In the genomic region with DNA sequence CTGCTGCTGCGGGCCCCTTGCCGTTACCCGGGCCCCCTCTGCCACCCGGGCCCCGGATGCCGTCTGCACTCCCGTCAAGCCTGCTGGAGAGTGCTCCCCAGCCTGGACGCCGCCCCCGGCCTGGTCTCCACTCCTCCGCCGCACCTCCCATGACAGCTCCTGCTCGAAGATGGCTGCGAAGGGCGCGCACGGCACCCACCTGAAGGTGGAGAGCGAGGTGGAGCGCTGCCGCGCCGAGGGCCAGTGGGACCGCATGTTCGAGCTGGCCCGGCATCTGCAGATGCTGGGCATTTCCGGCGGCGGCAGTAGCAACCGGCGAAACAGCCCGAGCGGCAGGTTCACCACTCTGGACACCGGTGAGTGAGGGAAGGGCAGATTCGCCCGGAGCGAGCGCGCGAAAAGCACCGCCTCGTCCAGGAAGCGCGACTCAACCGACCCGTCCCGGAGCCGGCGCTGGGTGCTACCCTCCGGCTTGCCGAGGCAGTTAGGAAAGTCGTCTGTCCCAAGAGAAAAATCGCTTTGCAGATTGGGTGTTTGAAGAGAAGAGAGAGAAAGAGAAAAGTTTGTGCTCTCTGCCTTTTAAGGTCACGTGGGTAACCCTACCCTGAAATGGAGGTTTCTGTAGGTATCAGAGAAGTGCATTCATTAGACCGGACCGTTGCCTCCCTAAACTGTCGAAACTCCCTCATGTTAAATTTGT, we compare ENCODE assay signal across 8 mouse cellular contexts. TPM values are rescaled to one million over a fixed set of nuclear protein-coding genes. Genes with fewer than 3 reads are reported as not detected.
DNase-seq lines count a peak whose midpoint lies in the region; ATAC-seq and TF ChIP-seq lines count a peak whose summit lies in the region.

No protein-coding gene starts in this region.

- ATAC-seq in heart, embryonic 16.5 days (replicated peaks; ENCODE audit: extremely low read depth, insufficient read depth, low FRiP score): peak; percentile 10

- peak overlapping the region; percentile 55; the same call in 1 of the 2 replicates for H3K27ac ChIP-seq in heart, embryonic 16.5 days (ENCODE audit: low read length)
- peak overlapping the region; percentile 84 for H3K27ac ChIP-seq in left cerebral cortex, adult 2 months
- H3K27ac ChIP-seq in macrophage: peak overlapping the region; percentile 65
- peak overlapping the region; percentile 89 for H3K27ac ChIP-seq in spleen, adult 2 months (ENCODE audit: insufficient read depth, low read length)

- no peak for TF ChIP-seq POLR2A in spleen, adult 2 months (IDR thresholded peaks at IDR 0.05; ENCODE audit: low read depth, low read length)

- no peak for TF ChIP-seq CTCF in left cerebral cortex, adult 2 months (IDR thresholded peaks at IDR 0.05)
- no peak for TF ChIP-seq CTCF in spleen, adult 2 months (IDR thresholded peaks at IDR 0.05; ENCODE audit: extremely low read depth, insufficient read depth, insufficient read length, insufficient replicate concordance)

- peak overlapping the region; percentile 78 for H3K9ac ChIP-seq in heart, embryonic 16.5 days (ENCODE audit: low read length)

- H3K27me3 ChIP-seq in heart, embryonic 16.5 days (ENCODE audit: control insufficient read depth, insufficient read depth, low read length): peaks cover 14% of the 10 kb centered on the region
- H3K27me3 ChIP-seq in spleen, adult 2 months (ENCODE audit: control insufficient read depth, insufficient read depth, low read length): no peaks in the 10 kb centered on the region

- H3K9me3 ChIP-seq in heart, embryonic 16.5 days (replicated peaks; ENCODE audit: control insufficient read depth, low read length): no peaks in the 10 kb centered on the region

- H3K79me2 ChIP-seq in macrophage (ENCODE audit: inconsistent target): peaks cover 52% of the 10 kb centered on the region

- H3K4me2 ChIP-seq in heart, embryonic 16.5 days (ENCODE audit: low read depth, low read length): peak overlapping the region; percentile 100

- WGBS in heart, embryonic 16.5 days: under 1% methylated on average over 56 of the region's 56 CpGs
- WGBS in macrophage (ENCODE audit: missing documents): under 1% methylated on average over 51 of the region's 56 CpGs
- 1% methylated on average over 56 of the region's 56 CpGs for WGBS in spleen, adult 2 months

- H3K4me3 ChIP-seq in heart, embryonic 16.5 days (ENCODE audit: low read length): peak overlapping the region; percentile 64
- H3K4me3 ChIP-seq in left cerebral cortex, adult 2 months: peak overlapping the region; percentile 92
- peak overlapping the region; percentile 62 for H3K4me3 ChIP-seq in macrophage (ENCODE audit: inconsistent target)
- peak overlapping the region; percentile 90 for H3K4me3 ChIP-seq in spleen, adult 2 months (ENCODE audit: extremely low read depth, insufficient read depth, insufficient read length)

- H3K36me3 ChIP-seq in heart, embryonic 16.5 days (ENCODE audit: control insufficient read depth, insufficient read depth): no peaks in the 10 kb centered on the region
- H3K36me3 ChIP-seq in macrophage (ENCODE audit: inconsistent target): no peaks in the 10 kb centered on the region; the same call in 1 of the 2 replicates
- no peaks in the 10 kb centered on the region for H3K36me3 ChIP-seq in spleen, adult 2 months (ENCODE audit: control insufficient read depth, insufficient read depth, low read length)

- DNase-seq in adrenal gland, adult (ENCODE audit: inconsistent age in 2 of 2, low spot score in 1 of 2): peak; percentile 84 to 92
- no peak for DNase-seq in adrenal gland, adult 2 months
- peak; percentile 34 for DNase-seq in WW6 (ENCODE audit: low read depth, low spot score)
- peak; percentile 40 for DNase-seq in embryo, embryonic 11.5 days (ENCODE audit: low read depth, low spot score)
- peak; percentile 54 for DNase-seq in left cerebral cortex, adult 2 months (ENCODE audit: extremely low spot score in 1 of 2, low spot score in 2 of 2)
- no peak for DNase-seq in spleen, adult 2 months (ENCODE audit: low read depth in 1 of 2, low spot score in 2 of 2)

- intact Hi-C loops in left cerebral cortex, adult 2 months (cut with DNase I): no loop called here

- H3K4me1 ChIP-seq in heart, embryonic 16.5 days (ENCODE audit: control insufficient read depth, insufficient read depth, low read length): peaks cover 9% of the 10 kb centered on the region
- peaks cover 29% of the 10 kb centered on the region; the same call in 1 of the 2 replicates for H3K4me1 ChIP-seq in spleen, adult 2 months (ENCODE audit: control insufficient read depth, insufficient read depth, insufficient read length)

RNA-seq across cellular contexts. Expression of a gene that starts 0.5 kb away (rescaled TPM):
- total RNA-seq in adrenal gland, adult 2 months (2021): 10 to 100 TPM; 12.0 to 15.1 TPM
- polyA plus RNA-seq in adrenal gland, adult 2 months (2012; rRNA removed): 30.6 and 34.0 TPM in 2 replicates
- 3.9 and 6.2 TPM in 2 replicates for polyA plus RNA-seq in heart, embryonic 16.5 days (2015; fragmentation: Nextera tagmentation; extraction: Ambion mirVana)
- total RNA-seq in left cerebral cortex, adult 2 months (2021): 10 to 100 TPM; 11.8 to 13.2 TPM
- total RNA-seq in macrophage (2018; cell fraction: chromatin; rRNA removed): 100 to 1,000 TPM in 8 of 26 experiments, 10 to 100 TPM in 18; 23.2 to 147 (median 72.3) TPM
- 100 to 1,000 TPM in 5 of 26 experiments, 10 to 100 TPM in 21; 52.8 to 109 (median 71.9) TPM for total RNA-seq in macrophage (2018; cell fraction: cytosol; rRNA removed)
- 100 to 1,000 TPM in 6 of 26 experiments, 10 to 100 TPM in 20; 39.5 to 126 (median 74.2) TPM for total RNA-seq in macrophage (2018; cell fraction: nucleus; rRNA removed)
- polyA plus RNA-seq in macrophage (2018): 61.6 to 83.0 TPM (median 63.6 TPM) in 3 replicates
- polyA plus RNA-seq in spleen, adult 2 months (2012; rRNA removed): 88.6 and 234 TPM in 2 replicates

RNA-seq across cellular contexts. Expression of a gene that starts 17.5 kb away (rescaled TPM):
- total RNA-seq in adrenal gland, adult 2 months (2021): 100 to 1,000 TPM; 232 to 255 TPM
- 178 and 211 TPM in 2 replicates for polyA plus RNA-seq in adrenal gland, adult 2 months (2012; rRNA removed)
- polyA plus RNA-seq in heart, embryonic 16.5 days (2015; fragmentation: Nextera tagmentation; extraction: Ambion mirVana): 83.5 and 94.4 TPM in 2 replicates
- total RNA-seq in left cerebral cortex, adult 2 months (2021): 10 to 100 TPM; 56.6 to 60.0 TPM
- total RNA-seq in macrophage (2018; cell fraction: chromatin; rRNA removed): 100 to 1,000 TPM in 5 of 26 experiments, 10 to 100 TPM in 21; 25.7 to 173 (median 52.5) TPM
- total RNA-seq in macrophage (2018; cell fraction: cytosol; rRNA removed): 100 to 1,000 TPM; 132 to 231 (median 175) TPM
- 100 to 1,000 TPM in 19 of 26 experiments, 10 to 100 TPM in 7; 31.8 to 178 (median 121) TPM for total RNA-seq in macrophage (2018; cell fraction: nucleus; rRNA removed)
- 156 to 279 TPM (median 184 TPM) in 3 replicates for polyA plus RNA-seq in macrophage (2018)
- polyA plus RNA-seq in spleen, adult 2 months (2012; rRNA removed): 38.5 and 47.0 TPM in 2 replicates

Comparison
In these comparisons a context has a peak if more than half of its experiments do, and no peak if none do; other contexts are left out.
1. DNase-seq: peak in adrenal gland, adult (2 of 2), WW6 (single experiment), embryo, embryonic 11.5 days (single experiment) and left cerebral cortex, adult 2 months (2 of 2); none in adrenal gland, adult 2 months (single experiment) and spleen, adult 2 months (0 of 2).
2. Peak in every context shown above with its lines, with median percentiles within 50 percentile points of each other: H3K27ac ChIP-seq and H3K4me3 ChIP-seq.